In the genomic region with DNA sequence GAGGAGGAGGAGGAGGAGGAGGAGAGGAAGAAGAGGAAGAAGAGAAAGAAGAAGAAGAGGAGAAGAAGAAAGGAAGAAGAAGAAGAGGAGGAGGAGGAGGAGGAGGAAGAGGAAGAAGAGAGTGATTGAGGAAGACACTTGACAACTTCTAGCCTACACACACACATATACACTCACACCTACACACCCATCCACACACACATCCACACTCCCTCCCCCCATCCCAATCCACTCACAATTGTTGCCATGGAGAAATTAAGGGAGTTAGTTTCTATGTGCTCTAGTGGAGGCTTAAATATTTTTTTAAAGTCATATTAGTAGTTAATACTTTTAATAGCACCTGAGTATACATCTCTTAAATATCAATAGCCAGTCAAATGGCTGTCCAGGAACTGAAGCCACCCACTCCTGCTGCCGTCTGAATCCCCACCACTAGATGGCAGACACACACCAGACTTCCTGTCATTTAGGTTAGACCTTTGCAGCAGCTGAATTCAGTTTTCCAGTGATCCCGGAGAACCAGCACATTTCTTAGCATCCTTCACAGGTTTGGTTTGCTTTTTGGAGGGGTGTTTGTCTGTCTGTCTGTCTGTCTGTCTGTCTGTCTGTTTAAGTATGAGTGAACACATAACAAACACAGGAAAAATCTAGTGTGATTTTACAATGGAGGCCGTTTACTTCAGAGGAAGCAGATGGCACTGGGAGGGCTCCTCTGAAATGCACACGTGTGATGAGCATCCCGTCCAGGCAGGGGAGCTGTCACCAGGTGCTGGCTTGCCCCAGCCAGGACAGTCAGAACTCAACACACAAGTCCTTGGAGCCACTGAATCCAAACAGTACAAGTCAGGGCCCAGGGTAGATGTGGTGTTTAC, we compare ENCODE assay signal across 8 mouse cellular contexts.
A peak's percentile ranks its signal among the peaks of the same experiment; 100 is the strongest.
DNase-seq lines count a peak whose midpoint lies in the region; ATAC-seq and TF ChIP-seq lines count a peak whose summit lies in the region.

No protein-coding gene starts in this region.

- peak; percentile 82 for ATAC-seq in Patski
- peak; percentile 86 for ATAC-seq in megakaryocyte progenitor cell, adult 5-6 weeks (replicated peaks; ENCODE audit: poor library complexity)

- TF ChIP-seq CTCF in Patski (IDR thresholded peaks at IDR 0.05) = peak; percentile 88

- POLR2A ChIA-PET in Patski (lab: Charles Lee) = interaction anchor here (1.6 kb wide), 1 partner anchor 65 kb away, joined by 7 read pairs; a partner anchor contains a TSS

- DNase-seq in Patski (ENCODE audit: low read depth, low spot score) = no peak
- DNase-seq in cerebellum, postnatal 10 days = peak; percentile 93 to 96
- DNase-seq in frontal cortex, postnatal 25 days (ENCODE audit: low spot score in 2 of 2) = peak; percentile 86 to 88
- DNase-seq in induced T-regulatory cell, adult 2 months (ENCODE audit: low read depth) = peak; percentile 89
- DNase-seq in left cerebral cortex, adult 8-10 months (ENCODE audit: low spot score in 2 of 2) = peak; percentile 65 to 85
- peak; percentile 84 for DNase-seq in right cerebral cortex, postnatal 14 days
- peak; percentile 75 for DNase-seq in urinary bladder, postnatal 25 days (ENCODE audit: low spot score)

- in situ Hi-C loops in Patski (cut with MboI; ENCODE audit: low pct_unique_long_range_greater_than_20kb) = loop anchor here (5.0 to 25.0 kb wide), 2 partner anchors 92 to 417 kb away; no protein-coding TSS in a partner anchor

- H3K27me3 ChIP-seq in Patski = no peaks in the 10 kb centered on the region

- CTCF ChIA-PET in Patski (lab: Charles Lee) = interaction anchor here (0.9 to 2.7 kb wide), 11 partner anchors 26 to 126 kb away, joined by 3 to 15 read pairs (median 4); no protein-coding TSS in a partner anchor
